Mouse (Mus musculus): Measurements from ENCODE around the gene Dync1i2. TPM values are rescaled to one million over a fixed set of nuclear protein-coding genes. Genes with fewer than 3 reads are reported as not detected.

Gene Dync1i2
- polyA plus RNA-seq, 1 experiment: 144 TPM

DNA sequence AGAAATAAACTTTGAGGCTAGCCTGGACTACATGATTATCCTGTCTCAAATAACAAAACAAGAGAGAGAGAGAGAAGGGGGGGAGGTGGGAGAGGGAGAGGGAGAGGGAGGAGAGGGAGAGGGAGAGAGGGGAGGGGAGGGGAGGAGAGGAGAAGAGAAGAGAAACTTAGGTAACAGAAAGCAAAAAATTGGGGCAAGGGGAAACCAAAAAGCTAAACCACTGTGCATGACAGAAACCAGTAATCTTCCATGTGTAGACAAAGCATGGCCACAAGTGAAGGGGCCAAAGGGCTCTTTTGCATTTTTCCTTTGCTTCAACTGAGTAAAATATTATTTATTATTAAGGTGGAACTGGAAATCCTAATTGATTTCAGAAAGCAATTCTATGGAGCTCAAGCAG, 94.9 kb downstream of the Dync1i2 start:
- no peak overlapping the region for H3K27ac ChIP-seq (ENCODE audit: insufficient read depth, low read depth, low read length)
- peaks cover 15% of the 10 kb centered on the region for H3K4me1 ChIP-seq (ENCODE audit: control insufficient read depth, insufficient read depth, low read length)
- TF ChIP-seq POLR2A (IDR thresholded peaks at IDR 0.05; ENCODE audit: borderline replicate concordance, low read depth, low read length) (no peak), CTCF (IDR thresholded peaks at IDR 0.05; ENCODE audit: low read depth, low read length) (no peak)
- no peak overlapping the region for H3K4me3 ChIP-seq (ENCODE audit: insufficient read depth, low read length)

DNA sequence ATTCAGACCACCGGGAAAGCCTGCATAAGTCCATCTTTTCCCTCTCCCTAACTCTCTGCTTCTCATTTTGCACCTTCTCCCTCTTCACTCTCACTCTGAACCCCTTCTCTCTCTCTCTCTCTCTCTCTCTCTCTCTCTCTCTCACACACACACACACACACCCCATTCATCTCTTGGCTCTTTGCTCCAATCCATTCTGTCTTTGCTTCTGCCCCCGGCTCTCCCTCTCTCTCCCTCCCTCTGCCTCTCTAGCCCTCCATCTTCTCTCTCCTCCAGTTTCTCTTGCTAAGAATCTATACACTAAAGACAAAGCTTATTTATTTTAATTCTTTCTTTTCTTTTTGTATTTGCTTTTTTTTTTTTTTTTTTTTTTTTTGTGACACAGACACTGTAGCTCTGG, 98.2 kb downstream of the Dync1i2 start:
- Histone ChIP-seq H3K4me1 (ENCODE audit: control insufficient read depth, insufficient read depth, low read length) (no peaks in the 10 kb centered on the region), H3K27ac (ENCODE audit: insufficient read depth, low read depth, low read length) (no peak overlapping the region), H3K4me3 (ENCODE audit: insufficient read depth, low read length) (no peak overlapping the region)
- TF ChIP-seq CTCF (IDR thresholded peaks at IDR 0.05; ENCODE audit: low read depth, low read length): no peak
- no peak for TF ChIP-seq POLR2A (IDR thresholded peaks at IDR 0.05; ENCODE audit: borderline replicate concordance, low read depth, low read length)

DNA sequence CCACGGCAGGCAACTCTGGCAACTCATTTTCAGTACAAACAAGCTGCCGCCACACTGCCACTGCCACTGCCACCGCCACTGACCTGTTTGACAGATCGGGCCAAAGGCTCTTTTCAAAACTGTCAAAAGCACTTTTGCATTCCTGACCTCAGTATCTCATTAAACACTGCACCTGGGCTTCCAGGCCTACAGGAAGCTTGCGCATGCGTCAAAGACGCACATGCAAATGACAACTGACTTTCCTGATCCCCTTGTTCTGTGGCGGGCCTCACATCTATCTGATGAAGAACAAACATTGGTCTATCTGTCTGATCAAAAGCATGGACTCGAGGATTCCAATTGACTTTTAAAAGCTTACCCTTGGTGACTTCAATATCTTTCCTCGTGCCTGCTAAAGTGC, 100.6 kb downstream of the Dync1i2 start:
- TF ChIP-seq CTCF (IDR thresholded peaks at IDR 0.05; ENCODE audit: low read depth, low read length) (no peak), POLR2A (IDR thresholded peaks at IDR 0.05; ENCODE audit: borderline replicate concordance, low read depth, low read length) (no peak)
- no peaks in the 10 kb centered on the region for H3K4me1 ChIP-seq (ENCODE audit: control insufficient read depth, insufficient read depth, low read length)
- H3K4me3 ChIP-seq (ENCODE audit: insufficient read depth, low read length): no peak overlapping the region
- no peak overlapping the region for H3K27ac ChIP-seq (ENCODE audit: insufficient read depth, low read depth, low read length)

Other genes with a start within 250 kb of the Dync1i2 start
- 13.0 and 16.2 TPM in 2 replicates for gene Dcaf17, start 156.4 kb upstream of the Dync1i2 start, polyA plus RNA-seq (2012; ENCODE audit: insufficient read depth, insufficient read length, missing spikeins)
- 12.8 and 16.6 TPM in 2 replicates for gene Mettl8, start 156.1 kb upstream of the Dync1i2 start, polyA plus RNA-seq (2012; ENCODE audit: insufficient read depth, insufficient read length, missing spikeins)
- gene Cybrd1, start 93.8 kb upstream of the Dync1i2 start, polyA plus RNA-seq (2012; ENCODE audit: insufficient read depth, insufficient read length, missing spikeins): not detected in 2 replicates
- 35.8 and 39.1 TPM in 2 replicates for gene Slc25a12, start 156.0 kb downstream of the Dync1i2 start, polyA plus RNA-seq (2012; ENCODE audit: insufficient read depth, insufficient read length, missing spikeins)
- gene Hat1, start 177.3 kb downstream of the Dync1i2 start, polyA plus RNA-seq (2012; ENCODE audit: insufficient read depth, insufficient read length, missing spikeins): 44.3 and 47.5 TPM in 2 replicates
- gene Metap1d, start 241.6 kb downstream of the Dync1i2 start, polyA plus RNA-seq (2012; ENCODE audit: insufficient read depth, insufficient read length, missing spikeins): 32.5 and 36.9 TPM in 2 replicates